Mouse (Mus musculus): Measurements from ENCODE around the gene Tmem141. TPM values are rescaled to one million over a fixed set of nuclear protein-coding genes. Genes with fewer than 3 reads are reported as not detected.

Gene Tmem141
- 30.5 and 35.6 TPM in 2 replicates for polyA plus RNA-seq (2015; fragmentation: Nextera tagmentation; extraction: Ambion mirVana)

- H3K36me3 ChIP-seq (ENCODE audit: control insufficient read depth, insufficient read depth, low read length): no peaks in the 10 kb centered on the region
- peaks cover 12% of the 10 kb centered on the region for H3K27me3 ChIP-seq (ENCODE audit: control insufficient read depth, insufficient read depth, low read depth, low read length)
- H3K9me3 ChIP-seq (ENCODE audit: control insufficient read depth, low read length): no peaks in the 10 kb centered on the region
- ATAC-seq (ENCODE audit: low read depth): peak; percentile 96
- peak within 1 kb of the TSS; percentile 89 for H3K27ac ChIP-seq (ENCODE audit: low read length)
- peak within 1 kb of the TSS; percentile 75 for H3K9ac ChIP-seq (ENCODE audit: low read length)
- H3K4me1 ChIP-seq (replicated peaks; ENCODE audit: control insufficient read depth, insufficient read depth, low read length): peaks cover 6% of the 10 kb centered on the region; the same call in 1 of the 2 replicates
- 6% methylated on average over 34 of the region's 34 CpGs for WGBS
- H3K4me2 ChIP-seq (ENCODE audit: low read depth, low read length): peak within 1 kb of the TSS; percentile 93
- H3K4me3 ChIP-seq (ENCODE audit: low read length): peak within 1 kb of the TSS; percentile 63
These were observed at the start of gene Tmem141 for GRCm38 (mm10) chr2:25621229-25622200. TSS of gene Tmem141 (minus strand) at chr2:25622005.

GRCm38 (mm10) chr2:25666516-25666915, 44.7 kb upstream of the Tmem141 start:
- Histone ChIP-seq H3K9ac (ENCODE audit: low read length) (no peak overlapping the region), H3K9me3 (ENCODE audit: control insufficient read depth, low read length) (no peaks in the 10 kb centered on the region), H3K4me1 (replicated peaks; ENCODE audit: control insufficient read depth, insufficient read depth, low read length) (no peaks in the 10 kb centered on the region), H3K4me3 (ENCODE audit: low read length) (no peak overlapping the region), H3K4me2 (ENCODE audit: low read depth, low read length) (no peak overlapping the region), H3K36me3 (ENCODE audit: control insufficient read depth, insufficient read depth, low read length) (no peaks in the 10 kb centered on the region), H3K27me3 (ENCODE audit: control insufficient read depth, insufficient read depth, low read depth, low read length) (no peaks in the 10 kb centered on the region), H3K27ac (ENCODE audit: low read length) (no peak overlapping the region)
- no peak for ATAC-seq (ENCODE audit: low read depth)
- WGBS: 52% methylated on average over 1 of the region's 1 CpGs

DNA sequence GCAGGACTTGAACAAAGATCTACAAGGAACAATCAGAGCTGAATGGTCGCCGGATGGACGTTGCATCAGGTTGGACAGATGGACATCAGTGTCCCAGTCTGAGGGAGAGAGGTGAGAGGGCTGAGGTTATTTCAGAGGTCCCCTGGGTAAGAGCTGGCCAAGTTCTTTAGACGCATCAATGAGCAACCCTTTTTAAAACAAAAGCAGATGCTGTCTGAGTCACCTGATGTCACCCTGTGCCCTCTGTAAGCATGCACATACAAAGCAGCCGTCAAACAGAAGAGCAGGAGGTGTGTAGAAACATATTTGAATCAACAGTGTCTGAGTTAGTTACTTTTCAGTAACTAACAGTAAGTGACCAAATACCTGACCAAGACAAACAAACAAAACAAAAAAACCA, 42.3 kb upstream of the Tmem141 start:
- Histone ChIP-seq H3K4me1 (replicated peaks; ENCODE audit: control insufficient read depth, insufficient read depth, low read length) (no peaks in the 10 kb centered on the region), H3K9ac (ENCODE audit: low read length) (no peak overlapping the region), H3K4me2 (ENCODE audit: low read depth, low read length) (no peak overlapping the region), H3K27ac (ENCODE audit: low read length) (no peak overlapping the region), H3K27me3 (ENCODE audit: control insufficient read depth, insufficient read depth, low read depth, low read length) (no peaks in the 10 kb centered on the region), H3K9me3 (ENCODE audit: control insufficient read depth, low read length) (no peaks in the 10 kb centered on the region), H3K4me3 (ENCODE audit: low read length) (no peak overlapping the region), H3K36me3 (ENCODE audit: control insufficient read depth, insufficient read depth, low read length) (no peaks in the 10 kb centered on the region)
- 80% methylated on average over 5 of the region's 5 CpGs for WGBS
- no peak for ATAC-seq (ENCODE audit: low read depth)

GRCm38 (mm10) chr2:25663511-25663910, 41.7 kb upstream of the Tmem141 start:
- H3K9me3 ChIP-seq (ENCODE audit: control insufficient read depth, low read length): no peaks in the 10 kb centered on the region
- no peaks in the 10 kb centered on the region for H3K36me3 ChIP-seq (ENCODE audit: control insufficient read depth, insufficient read depth, low read length)
- 50% methylated on average over 1 of the region's 1 CpGs for WGBS
- no peak overlapping the region for H3K27ac ChIP-seq (ENCODE audit: low read length)
- no peak for ATAC-seq (ENCODE audit: low read depth)
- no peaks in the 10 kb centered on the region for H3K27me3 ChIP-seq (ENCODE audit: control insufficient read depth, insufficient read depth, low read depth, low read length)
- no peak overlapping the region for H3K9ac ChIP-seq (ENCODE audit: low read length)
- no peak overlapping the region for H3K4me3 ChIP-seq (ENCODE audit: low read length)
- no peaks in the 10 kb centered on the region for H3K4me1 ChIP-seq (replicated peaks; ENCODE audit: control insufficient read depth, insufficient read depth, low read length)
- no peak overlapping the region for H3K4me2 ChIP-seq (ENCODE audit: low read depth, low read length)

DNA sequence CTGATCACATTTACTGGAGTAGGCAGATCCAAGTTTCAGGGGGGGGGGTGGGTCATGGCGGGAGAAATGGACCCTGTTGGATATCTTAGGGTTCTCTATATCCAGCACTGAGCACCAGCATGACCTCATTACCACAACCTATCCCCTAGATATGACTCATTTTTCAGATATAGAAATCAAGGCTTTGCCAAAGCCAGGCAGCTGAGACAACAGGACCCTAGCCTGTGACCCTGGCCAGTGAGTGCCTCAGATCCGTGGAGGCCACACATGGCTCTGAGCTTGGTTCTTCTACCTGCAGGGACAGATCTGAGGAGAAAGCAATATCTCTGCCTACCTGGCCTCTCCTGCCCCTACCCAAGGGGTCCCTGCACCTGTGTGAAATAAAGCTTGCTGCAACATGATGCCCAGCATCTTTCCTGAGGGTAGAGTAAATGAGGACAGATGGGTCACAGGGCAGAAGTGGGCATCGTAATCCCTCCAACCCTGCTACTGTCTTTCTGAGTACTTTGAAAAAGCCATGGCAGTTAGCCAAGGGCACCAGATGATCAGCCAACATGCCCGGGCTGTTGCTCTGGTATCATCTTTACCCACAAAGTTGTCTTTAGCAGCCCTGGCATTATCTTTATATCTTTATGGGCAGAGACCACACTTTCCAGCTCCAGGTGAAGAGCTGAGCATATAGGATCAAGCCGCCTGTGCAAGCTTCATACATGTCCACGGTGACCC, 39.6 kb upstream of the Tmem141 start:
- WGBS: 79% methylated on average over 6 of the region's 6 CpGs

GRCm38 (mm10) chr2:25660279-25660678, 38.5 kb upstream of the Tmem141 start:
- no peak overlapping the region for H3K4me3 ChIP-seq (ENCODE audit: low read length)
- no peak for ATAC-seq (ENCODE audit: low read depth)
- H3K27ac ChIP-seq (ENCODE audit: low read length): no peak overlapping the region
- no peaks in the 10 kb centered on the region for H3K4me1 ChIP-seq (replicated peaks; ENCODE audit: control insufficient read depth, insufficient read depth, low read length)
- H3K4me2 ChIP-seq (ENCODE audit: low read depth, low read length): no peak overlapping the region
- H3K9me3 ChIP-seq (ENCODE audit: control insufficient read depth, low read length): no peaks in the 10 kb centered on the region
- WGBS: 80% methylated on average over 8 of the region's 8 CpGs
- no peaks in the 10 kb centered on the region for H3K36me3 ChIP-seq (ENCODE audit: control insufficient read depth, insufficient read depth, low read length)
- H3K9ac ChIP-seq (ENCODE audit: low read length): no peak overlapping the region
- H3K27me3 ChIP-seq (ENCODE audit: control insufficient read depth, insufficient read depth, low read depth, low read length): no peaks in the 10 kb centered on the region

More for the DNA sequence above, 39.6 kb upstream of the Tmem141 start:
- Histone ChIP-seq H3K9ac (ENCODE audit: low read length) (no peak overlapping the region), H3K4me3 (ENCODE audit: low read length) (no peak overlapping the region), H3K36me3 (ENCODE audit: control insufficient read depth, insufficient read depth, low read length) (no peaks in the 10 kb centered on the region), H3K27me3 (ENCODE audit: control insufficient read depth, insufficient read depth, low read depth, low read length) (no peaks in the 10 kb centered on the region), H3K27ac (ENCODE audit: low read length) (no peak overlapping the region), H3K4me1 (replicated peaks; ENCODE audit: control insufficient read depth, insufficient read depth, low read length) (no peaks in the 10 kb centered on the region), H3K9me3 (ENCODE audit: control insufficient read depth, low read length) (no peaks in the 10 kb centered on the region), H3K4me2 (ENCODE audit: low read depth, low read length) (no peak overlapping the region)
- ATAC-seq (ENCODE audit: low read depth): no peak

GRCm38 (mm10) chr2:25657652-25658051, 35.8 kb upstream of the Tmem141 start, which contains the start of gene Lcn5:
TSS of gene Lcn5 (plus strand) at chr2:25657952.
- Histone ChIP-seq H3K36me3 (ENCODE audit: control insufficient read depth, insufficient read depth, low read length) (no peaks in the 10 kb centered on the region), H3K9ac (ENCODE audit: low read length) (no peak within 1 kb of the TSS), H3K4me3 (ENCODE audit: low read length) (no peak within 1 kb of the TSS), H3K9me3 (ENCODE audit: control insufficient read depth, low read length) (no peaks in the 10 kb centered on the region), H3K27me3 (ENCODE audit: control insufficient read depth, insufficient read depth, low read depth, low read length) (no peaks in the 10 kb centered on the region), H3K27ac (ENCODE audit: low read length) (no peak within 1 kb of the TSS), H3K4me2 (ENCODE audit: low read depth, low read length) (no peak within 1 kb of the TSS), H3K4me1 (replicated peaks; ENCODE audit: control insufficient read depth, insufficient read depth, low read length) (peaks cover 6% of the 10 kb centered on the region; the same call in 1 of the 2 replicates)
- ATAC-seq (ENCODE audit: low read depth): no peak

GRCm38 (mm10) chr2:25657246-25657645, 35.4 kb upstream of the Tmem141 start:
- Histone ChIP-seq H3K27me3 (ENCODE audit: control insufficient read depth, insufficient read depth, low read depth, low read length) (no peaks in the 10 kb centered on the region), H3K4me3 (ENCODE audit: low read length) (no peak overlapping the region), H3K9ac (ENCODE audit: low read length) (no peak overlapping the region), H3K4me2 (ENCODE audit: low read depth, low read length) (no peak overlapping the region), H3K4me1 (replicated peaks; ENCODE audit: control insufficient read depth, insufficient read depth, low read length) (peaks cover 6% of the 10 kb centered on the region; the same call in 1 of the 2 replicates), H3K27ac (ENCODE audit: low read length) (no peak overlapping the region), H3K9me3 (ENCODE audit: control insufficient read depth, low read length) (no peaks in the 10 kb centered on the region), H3K36me3 (ENCODE audit: control insufficient read depth, insufficient read depth, low read length) (no peaks in the 10 kb centered on the region)
- no peak for ATAC-seq (ENCODE audit: low read depth)
- WGBS: 69% methylated on average over 4 of the region's 4 CpGs

GRCm38 (mm10) chr2:25656691-25657090, 34.9 kb upstream of the Tmem141 start:
- 81% methylated on average over 4 of the region's 4 CpGs for WGBS
- H3K4me3 ChIP-seq (ENCODE audit: low read length): no peak overlapping the region
- peaks cover 6% of the 10 kb centered on the region; the same call in 1 of the 2 replicates for H3K4me1 ChIP-seq (replicated peaks; ENCODE audit: control insufficient read depth, insufficient read depth, low read length)
- no peak overlapping the region for H3K4me2 ChIP-seq (ENCODE audit: low read depth, low read length)
- no peaks in the 10 kb centered on the region for H3K9me3 ChIP-seq (ENCODE audit: control insufficient read depth, low read length)
- no peaks in the 10 kb centered on the region for H3K27me3 ChIP-seq (ENCODE audit: control insufficient read depth, insufficient read depth, low read depth, low read length)
- no peak for ATAC-seq (ENCODE audit: low read depth)
- no peak overlapping the region for H3K27ac ChIP-seq (ENCODE audit: low read length)
- H3K36me3 ChIP-seq (ENCODE audit: control insufficient read depth, insufficient read depth, low read length): no peaks in the 10 kb centered on the region
- H3K9ac ChIP-seq (ENCODE audit: low read length): no peak overlapping the region
